Mouse (Mus musculus): ENCODE data around the gene Cyth4.

Cyth4 gene

DNA sequence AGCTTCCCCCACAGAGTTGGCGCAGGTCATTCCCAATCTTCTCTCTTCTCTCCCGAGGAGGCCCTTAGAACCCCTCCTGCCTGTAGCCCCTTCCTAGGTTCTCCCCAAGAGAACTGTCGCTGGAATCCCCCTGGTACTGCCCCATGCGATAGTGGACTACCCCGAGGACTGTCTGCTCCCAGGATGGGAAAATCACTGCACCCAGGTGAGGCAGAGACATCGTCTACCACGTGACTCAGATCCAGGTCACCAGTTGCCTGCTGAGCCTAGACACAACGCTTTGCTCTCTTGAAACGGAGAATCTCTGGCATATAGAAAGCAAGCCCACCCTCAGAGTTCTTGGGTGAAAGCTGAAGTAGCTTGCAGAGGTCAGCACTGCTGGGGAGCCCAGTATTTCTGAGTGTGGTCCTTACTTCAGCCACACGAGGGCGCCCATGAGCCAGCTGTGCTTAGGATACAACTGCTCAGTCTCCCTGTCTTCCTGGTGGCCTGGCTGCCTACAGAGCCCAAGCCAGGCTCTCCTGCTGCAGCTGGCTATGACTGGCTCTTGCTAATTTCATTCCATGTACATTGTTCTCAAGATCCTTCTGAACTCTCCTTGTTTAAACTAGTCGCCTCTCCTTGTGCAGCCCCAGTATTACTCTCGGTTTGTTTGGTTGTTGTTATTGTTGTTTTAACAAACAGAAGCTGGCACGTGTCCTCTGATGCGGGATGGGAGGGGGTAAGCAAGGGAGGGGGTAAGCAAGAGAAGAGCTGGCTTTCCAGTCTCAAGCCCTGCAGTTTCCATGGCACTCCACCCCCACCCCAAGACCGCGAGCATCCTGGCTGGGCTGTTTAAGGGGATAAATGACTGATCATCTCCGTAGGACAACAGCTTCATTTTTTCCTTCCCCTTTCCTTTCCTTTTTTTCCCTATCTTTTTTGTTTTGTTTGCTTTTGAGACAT lies 9.5 kb upstream of the Cyth4 start:
- DNase-seq (ENCODE audit: low spot score) = peak; percentile 84

DNA sequence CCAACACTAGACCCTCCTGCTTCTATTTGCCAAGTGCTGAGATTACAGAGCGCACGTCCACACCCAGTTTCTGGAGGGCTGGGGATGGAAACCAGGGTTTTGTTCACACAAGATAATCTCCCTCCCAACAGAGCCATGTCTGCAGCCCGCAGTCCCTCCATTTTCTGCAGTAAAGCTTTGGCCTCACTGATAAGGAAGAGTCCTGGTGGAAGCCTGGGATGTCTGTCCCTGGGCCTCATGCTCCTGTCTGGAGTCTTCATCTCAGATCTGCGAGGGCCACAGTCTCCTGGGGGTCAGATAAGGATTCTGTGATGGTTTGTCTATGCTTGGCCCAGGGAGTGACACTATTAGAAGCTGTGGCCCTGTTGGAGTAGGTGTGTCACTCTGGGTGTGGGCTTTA lies 8.8 kb upstream of the Cyth4 start:
- DNase-seq (ENCODE audit: low spot score) = no peak

DNA sequence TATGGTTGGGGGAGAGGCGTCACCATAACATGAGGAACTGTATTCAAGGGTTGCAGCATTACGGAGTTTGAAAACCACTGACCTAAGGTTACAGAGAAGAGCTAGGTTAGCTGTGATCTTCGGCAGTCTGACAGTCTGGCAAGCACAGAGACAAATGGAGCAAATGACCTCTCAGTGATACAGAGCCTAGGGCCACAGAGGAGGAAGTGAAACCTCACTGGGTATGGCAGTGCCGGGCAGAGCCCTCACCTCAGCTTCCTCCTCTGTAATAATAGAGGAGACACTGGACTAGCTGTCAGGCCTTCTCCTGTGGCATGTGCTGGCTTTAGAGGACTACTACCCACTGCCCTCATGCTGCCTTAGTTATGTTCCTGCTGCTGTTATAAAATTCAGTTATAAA lies 7.9 kb upstream of the Cyth4 start:
- DNase-seq (ENCODE audit: low spot score) = no peak

DNA sequence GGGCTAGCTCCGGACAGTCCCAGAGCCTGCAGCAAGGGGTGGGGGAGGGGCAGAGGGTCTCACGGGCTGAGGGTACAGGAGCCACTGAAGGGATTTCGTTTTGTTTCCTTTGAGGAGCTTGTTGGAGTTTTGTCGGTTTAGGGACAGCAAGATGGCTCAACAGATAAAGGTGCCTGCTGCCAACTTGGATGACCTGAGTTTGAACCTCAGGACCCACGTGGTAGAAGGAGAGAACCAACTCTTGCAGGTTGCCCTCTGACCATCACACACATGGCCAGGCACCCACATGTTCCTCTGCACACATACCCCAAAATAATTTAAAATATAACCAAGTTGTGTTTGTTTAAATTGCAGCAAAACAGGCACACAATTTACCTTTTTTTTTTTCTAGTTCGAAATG lies 6.9 kb upstream of the Cyth4 start:
- no peak for DNase-seq (ENCODE audit: low spot score)

DNA sequence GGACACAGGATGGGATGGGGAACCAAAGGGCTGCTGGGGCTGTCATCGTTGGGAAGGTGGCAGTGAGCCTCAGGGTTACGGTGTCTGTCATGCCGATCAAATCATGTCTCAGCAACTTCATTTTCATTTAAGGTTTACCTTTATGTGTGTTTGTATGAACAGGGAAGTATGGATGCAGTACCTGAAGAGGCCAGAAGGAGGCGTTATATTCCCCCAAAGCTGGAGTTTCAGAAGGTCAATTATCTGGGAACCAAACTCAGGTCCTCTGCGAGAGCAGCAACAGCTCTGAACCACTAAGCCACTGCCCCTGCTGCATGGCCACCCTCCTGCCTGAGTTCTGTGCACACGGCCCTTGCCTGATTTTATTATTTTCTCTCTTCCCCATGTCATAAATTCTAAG lies 6.1 kb upstream of the Cyth4 start:
- DNase-seq (ENCODE audit: low spot score) = no peak

DNA sequence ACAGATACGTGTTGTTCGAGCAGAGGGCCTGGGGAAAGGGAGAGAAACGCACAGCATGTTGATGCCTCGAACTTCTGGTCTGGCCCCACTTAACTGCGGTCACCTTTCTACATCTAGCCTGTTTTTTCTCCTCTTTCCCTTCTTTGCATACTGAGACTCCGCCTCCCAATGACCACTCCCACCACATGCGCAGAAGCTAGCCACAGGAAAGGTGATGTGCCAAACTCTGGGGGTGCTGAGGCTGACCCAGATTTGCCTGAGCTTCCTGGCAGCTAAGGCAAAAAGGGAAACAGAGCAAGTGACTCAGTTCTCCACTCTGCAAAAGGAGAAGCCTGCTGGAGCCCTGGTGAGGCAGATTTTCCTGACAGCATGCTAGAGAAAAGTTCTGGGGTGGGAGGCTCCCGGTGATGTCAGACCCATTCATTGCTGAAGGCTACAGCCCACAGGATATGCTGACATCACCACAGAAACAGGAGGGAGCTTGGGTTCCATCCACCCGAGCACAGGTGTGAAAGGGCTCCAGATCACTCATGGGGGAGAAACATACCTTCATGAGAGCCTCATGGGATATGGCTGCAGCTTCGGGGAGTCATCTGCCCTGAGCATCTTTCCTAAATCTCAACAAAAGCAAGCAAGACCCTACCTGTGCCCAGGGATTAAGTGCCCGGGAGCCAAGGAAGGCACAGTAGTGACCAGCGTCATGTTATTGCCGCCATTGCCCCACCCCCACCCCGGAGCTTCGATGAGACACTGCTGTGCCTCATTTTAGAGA lies 5.0 kb upstream of the Cyth4 start:
- no peak for DNase-seq (ENCODE audit: low spot score)

DNA sequence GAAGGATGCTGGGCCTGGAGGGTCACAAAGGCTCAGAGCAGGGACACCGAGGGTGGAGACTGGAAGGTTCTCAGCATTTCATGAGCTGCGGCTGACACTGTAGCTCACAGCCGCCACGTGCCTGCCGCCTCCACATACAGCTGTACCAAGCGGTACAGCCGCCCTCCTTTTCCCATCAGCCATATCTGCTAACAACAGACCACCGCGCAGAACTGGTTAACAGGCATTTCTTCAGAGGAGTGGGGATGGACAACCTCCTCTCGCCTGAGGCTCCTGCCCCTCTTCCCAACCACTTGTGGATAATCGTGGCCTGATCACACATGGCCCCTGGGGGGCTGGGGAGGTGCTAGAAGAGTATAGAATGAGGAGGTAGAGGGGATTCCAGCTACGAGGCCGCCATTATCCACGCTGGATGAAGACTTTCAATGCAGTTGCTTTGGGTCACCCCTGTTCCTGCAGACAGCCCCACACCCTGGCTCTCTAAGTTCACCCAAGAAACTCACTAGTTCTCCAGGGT lies 4.3 kb upstream of the Cyth4 start:
- DNase-seq (ENCODE audit: low spot score) = no peak

DNA sequence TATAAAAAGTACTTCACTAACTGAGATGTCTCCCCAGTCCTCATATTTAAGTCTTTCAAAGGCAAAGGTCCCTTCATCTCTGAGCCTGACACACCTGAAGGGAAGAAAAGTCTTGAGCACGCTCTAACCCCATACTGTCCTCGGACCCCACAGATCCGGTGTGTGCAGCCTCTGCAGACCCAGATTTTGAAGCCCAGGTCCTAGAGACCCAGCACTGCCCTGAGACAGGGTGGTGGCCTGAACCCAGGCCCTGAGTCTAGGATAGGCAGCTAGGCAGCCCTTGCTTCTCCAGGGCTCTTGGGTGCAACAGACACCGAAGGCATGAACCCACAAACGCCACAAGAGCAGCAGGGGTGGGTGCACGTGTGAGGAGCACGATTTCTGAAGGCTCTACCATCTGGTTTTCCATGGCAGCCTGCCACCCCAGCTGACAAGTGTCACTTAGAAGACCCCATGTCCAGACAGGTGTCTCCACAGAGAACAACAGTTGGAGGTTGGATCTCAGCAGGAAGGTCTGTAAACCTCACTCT lies 2.9 kb upstream of the Cyth4 start:
- DNase-seq (ENCODE audit: low spot score) = no peak

DNA sequence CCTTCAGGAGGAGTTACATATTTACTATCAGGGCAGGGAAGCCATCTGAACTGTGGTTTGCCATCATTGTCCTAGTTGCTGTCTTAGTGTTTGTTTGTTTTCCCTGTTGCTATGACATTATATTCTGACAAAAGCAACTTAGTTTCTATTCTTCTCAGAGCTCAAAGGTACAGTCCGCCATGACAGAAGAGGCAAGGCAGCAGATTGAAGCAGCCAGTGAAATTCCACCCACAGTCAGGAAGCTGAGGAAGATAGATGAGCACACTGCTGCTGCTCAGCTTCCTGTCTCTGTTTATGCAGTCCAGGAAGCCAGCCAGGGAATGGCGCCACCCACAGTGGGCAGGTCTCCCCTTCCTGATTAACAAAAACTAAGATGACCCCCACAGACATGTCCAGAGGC lies 2.0 kb upstream of the Cyth4 start:
- DNase-seq (ENCODE audit: low spot score) = no peak

DNA sequence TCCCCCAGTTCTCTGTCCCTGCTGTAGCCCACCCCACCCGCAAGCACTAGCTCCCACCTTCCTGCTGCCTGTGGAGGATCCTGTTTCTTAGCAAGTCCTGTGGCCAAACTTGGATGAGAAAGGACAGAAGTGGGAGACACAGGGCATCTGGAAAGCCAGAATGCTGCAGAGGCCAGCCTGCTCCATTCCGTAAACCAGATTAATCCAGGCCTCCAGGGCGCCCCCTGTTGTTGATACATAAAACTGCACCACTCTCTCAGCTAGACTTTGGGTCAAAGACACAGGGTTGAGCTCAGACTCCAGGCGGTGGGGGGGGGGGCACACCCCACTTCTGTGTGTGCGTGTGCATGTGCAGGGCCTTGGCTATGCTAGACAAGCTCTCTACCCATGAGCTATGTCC lies 1.4 kb upstream of the Cyth4 start:
- DNase-seq (ENCODE audit: low spot score) = no peak

DNA sequence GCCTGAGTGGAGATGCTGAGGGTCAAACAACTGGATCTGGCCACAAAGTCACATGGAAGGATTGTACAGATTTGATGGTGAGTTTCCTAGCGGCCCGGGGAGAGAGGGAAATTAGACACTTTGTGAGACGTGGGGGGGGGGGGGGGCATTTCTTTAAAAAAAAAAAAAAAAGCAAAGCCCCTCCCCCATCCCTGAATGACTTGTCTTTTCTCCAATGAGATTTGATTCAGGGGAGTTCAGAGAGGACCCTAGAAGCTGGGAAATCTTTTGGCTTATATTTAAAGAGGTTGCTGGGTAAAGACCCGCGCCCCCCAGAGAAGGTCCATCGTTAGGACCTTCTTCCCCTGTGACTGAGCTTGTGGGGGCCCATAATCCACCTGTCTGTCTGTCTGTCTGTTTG lies 343 bp upstream of the Cyth4 start:
- no peak for DNase-seq (ENCODE audit: low spot score)

DNA sequence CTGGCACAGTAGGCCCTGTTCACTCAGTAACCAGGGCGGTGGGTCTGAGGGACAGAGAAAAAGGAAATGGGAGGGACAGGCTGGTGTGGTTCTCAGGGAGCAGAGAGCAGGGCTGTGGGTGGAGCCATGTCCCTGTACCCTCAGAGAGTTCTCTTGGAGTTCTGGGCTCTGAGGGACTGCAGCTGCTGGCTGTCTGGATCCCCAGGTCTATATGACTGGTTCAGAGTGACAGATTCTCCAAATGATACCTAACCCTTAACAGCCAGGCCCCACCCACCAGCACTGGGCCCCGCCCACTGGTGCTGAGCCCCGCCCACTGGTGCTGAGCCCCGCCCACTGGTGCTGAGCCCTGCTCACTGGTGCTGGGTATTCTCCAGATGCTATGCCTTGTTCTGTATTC lies 882 bp downstream of the Cyth4 start:
- DNase-seq (ENCODE audit: low spot score) = no peak

DNA sequence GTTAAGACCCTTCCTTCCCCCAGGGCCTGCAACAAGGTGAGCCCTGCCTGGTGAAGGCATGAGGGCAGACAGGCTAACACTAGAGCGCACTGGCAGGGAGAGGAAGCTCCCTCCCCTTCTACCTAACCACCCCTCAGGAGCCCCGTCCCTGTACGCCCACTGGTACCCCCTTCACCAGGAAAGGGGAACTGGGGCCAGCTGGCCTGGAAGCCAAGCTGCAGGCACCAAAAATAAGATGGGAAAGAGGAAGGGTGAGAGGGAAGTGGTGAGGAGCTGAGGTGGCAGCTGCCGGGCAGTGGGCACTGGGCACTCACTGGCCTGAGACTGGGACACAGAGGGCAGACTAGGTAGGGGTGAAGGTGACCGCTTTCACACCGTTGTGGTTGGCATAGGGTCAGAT lies 2.3 kb downstream of the Cyth4 start:
- DNase-seq (ENCODE audit: low spot score) = no peak

DNA sequence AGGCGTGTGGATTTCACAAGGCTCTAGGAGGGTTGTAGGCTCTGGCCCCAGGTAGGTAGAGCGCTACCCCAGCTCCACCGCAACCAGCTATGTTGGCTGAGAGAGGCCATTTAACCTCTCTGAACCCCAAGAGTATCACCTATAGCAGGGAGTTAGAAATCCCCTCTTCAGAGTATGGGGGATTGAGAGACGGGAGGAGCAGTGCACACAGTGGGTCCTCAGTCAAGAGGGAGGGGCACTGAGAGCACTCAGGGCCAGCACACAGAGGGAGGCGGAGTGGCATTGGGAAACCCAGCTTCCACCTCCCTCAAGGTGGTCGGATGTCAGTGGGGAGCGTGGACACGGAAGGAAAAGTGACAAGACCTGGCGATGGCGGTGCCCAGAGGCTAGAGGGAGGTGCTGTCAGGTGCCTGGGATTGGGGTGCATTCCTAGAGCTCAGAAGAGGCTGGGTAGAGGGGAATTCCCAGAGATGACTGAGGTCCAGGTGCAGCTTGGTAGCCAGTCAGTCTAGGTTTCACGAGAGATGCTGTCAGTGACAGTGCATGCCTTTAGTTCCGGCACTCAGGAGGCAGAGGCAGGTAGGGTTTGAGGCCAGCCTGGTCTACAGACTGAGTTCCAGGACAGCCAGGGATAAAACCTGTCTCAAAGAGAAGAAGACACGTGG lies 2.8 kb downstream of the Cyth4 start:
- no peak for DNase-seq (ENCODE audit: low spot score)

DNA sequence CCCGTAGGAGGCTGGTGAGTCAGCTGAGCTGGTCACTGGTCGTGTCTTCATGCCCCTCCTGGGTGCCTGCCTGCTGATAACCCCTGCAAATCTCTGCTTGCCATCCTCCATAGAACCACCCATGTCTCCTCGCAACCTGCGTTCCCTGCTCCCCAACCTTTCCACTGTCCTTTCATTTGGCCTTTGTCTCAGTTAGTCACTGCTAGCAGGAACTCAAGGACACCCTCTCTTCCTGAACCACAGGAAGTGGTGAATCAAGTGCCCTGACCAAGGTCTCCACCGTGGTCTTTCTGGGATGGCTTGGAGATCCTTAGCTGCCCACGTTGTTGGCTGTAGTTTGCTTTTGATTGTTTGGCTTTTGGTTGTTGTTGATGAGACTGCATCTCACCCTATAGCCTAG lies 4.3 kb downstream of the Cyth4 start:
- DNase-seq (ENCODE audit: low spot score) = no peak

DNA sequence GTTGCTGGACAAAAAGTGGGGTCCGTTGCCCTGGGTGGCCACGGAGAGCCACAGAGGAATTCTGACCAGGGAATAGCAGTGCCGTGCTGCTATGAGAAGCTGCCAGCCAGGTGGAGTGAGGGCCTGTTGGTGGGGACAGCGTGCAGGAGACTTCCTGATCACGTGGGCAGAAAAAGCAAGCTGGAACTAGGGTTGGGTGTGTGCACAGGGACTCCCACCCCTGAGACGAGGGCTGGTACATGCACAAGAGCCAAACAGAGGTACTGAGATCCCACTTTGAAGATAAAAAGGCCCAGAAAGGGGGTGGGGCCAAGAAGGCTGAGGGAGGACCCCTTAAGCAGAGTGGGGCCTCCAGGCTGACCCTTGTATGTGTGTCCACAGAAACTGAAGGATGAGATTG lies 7.4 kb downstream of the Cyth4 start:
- DNase-seq (ENCODE audit: low spot score) = no peak

DNA sequence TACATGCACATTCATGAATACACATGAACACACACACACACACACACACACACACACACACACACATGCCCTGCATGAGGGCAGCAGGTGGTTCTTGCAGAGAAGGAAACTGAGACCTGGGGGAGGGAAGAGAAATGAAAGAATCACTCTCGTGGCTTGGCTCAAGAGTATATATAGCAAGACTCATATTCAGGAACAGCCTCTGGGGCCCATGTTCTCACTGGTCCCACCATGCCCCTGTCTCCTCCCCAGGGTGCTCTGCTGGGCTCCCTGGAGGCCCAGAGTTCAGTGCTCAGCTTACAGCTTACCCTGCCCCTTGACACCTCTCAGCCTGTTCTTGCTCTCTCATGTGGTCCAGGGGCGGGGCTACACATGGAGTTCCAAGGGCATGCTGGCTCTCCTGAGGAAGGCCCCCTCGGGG lies 8.5 kb downstream of the Cyth4 start:
- no peak for DNase-seq (ENCODE audit: low spot score)

DNA sequence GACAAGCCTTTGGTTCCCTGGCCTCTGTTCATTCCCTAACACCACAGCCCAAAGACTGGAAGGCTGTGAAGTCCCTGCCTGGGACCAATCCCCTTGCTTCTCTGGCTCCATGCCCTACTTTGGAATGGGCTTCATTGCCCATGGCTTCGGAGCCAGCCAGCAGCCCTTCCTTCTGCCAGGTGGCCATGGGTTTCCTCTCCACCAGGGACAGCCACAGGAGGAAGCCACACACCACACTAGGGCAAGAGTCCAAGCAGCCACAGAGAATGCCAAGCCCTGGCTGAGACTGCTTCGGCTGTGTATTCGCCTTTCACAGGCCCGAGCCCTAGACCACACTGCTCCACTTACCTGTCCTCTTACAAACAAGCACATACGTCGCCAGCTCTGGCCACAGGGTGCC lies 9.2 kb downstream of the Cyth4 start:
- no peak for DNase-seq (ENCODE audit: low spot score)

DNA sequence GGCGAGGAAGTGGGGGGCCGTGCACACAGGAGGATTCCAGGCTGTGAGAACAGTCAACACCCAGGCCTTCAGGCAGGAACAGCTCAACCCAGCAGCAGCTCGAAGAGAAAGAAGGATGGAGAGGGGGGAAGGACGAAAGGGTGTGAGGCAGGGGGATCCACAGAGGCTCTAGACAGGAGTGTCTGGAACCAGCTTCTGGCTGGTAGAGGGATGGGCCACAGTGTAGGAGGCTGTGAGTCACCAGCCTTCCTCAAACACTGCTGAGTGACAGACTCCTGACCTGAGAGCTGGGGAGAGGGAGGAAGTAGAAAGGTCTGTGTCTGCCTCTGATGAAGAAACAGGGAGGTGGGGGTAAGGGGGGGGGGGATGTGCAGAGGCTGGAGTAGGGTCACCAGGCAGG lies 10.6 kb downstream of the Cyth4 start:
- no peak for DNase-seq (ENCODE audit: low spot score)

DNA sequence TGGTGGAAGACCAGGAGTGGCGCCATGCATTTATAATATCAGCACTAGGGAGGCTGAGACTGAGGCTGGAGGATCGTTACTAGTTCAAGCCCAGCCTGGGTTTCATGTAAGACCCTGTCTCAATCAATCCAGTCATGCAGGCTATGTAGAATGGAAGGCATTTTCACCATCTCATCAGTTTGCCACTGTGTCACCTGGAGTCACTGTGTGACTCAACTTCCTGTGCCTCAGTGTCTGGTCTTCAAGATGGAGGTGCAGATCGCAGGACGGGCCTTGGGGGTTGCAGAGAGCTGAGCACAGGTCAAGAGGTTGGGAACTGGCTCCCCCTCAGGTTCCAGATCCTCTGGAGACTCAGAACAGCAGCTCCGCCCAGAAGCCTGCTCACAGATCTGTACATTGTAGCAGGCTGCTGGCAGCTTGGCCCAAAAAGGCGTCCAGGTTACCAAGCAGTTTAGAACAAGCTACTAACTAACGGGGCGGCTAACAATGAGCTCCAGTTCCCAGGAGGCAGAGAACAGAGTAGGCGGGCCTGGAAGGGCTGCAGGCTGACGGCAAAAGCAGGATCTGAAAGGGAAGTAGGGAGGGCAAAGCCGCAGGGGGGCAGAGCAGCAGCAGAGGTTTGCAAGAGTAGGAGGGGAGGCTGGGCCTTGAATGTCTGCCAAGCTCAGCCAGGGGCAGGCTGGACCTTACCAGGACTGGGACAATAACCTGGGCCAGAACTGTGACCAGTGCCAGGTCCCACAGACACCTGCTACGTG lies 14.0 kb downstream of the Cyth4 start:
- peak; percentile 42 for DNase-seq (ENCODE audit: low spot score)

DNA sequence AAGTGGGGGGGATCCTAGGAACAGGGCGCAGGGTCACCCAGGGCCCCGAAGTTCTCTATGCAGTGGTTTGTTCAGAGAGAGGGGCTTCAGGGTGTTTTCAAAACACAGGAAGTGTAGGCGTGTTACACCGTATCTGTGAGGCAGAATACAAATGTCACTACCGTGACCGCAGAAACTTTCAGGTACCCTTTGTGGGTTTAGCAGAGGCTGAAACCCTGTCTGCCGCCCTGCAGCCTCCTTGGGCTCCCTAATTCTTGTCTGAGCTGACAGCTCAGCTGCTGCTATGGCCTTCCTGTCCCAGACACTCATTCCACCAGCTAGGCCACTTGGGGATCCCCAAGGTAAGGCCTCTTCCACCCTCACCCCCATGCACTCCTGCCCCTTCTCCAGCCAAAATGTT lies 17.7 kb downstream of the Cyth4 start:
- no peak for DNase-seq (ENCODE audit: low spot score)

DNA sequence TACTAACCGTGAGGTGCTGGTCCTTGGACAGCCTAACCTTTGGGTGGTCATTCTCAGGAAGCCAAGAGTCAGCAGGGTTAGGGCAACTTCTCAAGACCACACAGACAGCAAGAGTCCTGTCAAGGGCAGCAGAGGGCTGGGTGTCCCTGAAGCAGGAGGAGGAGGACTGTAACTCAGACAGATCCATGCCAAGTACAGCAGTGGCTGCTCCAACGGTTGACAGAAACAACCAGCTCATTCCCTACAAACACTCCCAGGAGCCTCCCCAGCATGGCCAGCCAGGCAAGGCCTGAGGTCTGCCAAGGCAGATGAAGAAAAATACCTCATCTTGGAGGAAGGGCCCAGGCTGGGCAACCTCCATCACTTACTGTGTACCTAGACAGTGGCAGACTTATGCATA lies 20.1 kb downstream of the Cyth4 start:
- no peak for DNase-seq (ENCODE audit: low spot score)

Measured in ovary, postnatal 14 days (tissue).